Mouse (Mus musculus): ENCODE results near the gene Lamtor3. TPM values are rescaled to one million over a fixed set of nuclear protein-coding genes. Genes with fewer than 3 reads are reported as not detected.
A peak's percentile ranks its signal among the peaks of the same experiment; 100 is the strongest.
"Not testable (repeated sequence)": the region's sequence is repeated elsewhere in the genome, so short reads cannot be mapped to it uniquely, and the experiment has no call there.

The Lamtor3 gene
- total and polyA plus RNA-seq, 3 experiments, result 77.5 to 88.3 TPM; not detected in 1

DNA sequence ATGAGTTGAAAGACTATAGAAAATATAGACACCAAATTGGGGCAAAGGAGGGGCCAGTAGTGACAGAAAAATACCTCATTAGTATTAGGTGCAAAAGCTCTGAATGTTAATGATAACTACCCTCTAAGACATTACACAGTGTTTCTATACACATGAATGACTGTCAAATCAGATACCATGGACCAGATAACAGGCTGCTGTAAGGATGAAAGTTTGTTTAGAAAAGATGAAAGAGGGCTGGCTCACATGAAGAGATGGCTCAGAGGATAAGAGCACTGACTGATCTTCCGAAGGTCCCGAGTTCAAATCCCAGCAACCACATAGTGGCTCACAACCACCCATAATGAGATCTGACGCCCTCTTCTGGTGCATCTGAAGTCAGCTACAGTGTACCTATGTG lies 33.0 kb downstream of the Lamtor3 start:
- H3K9me3 ChIP-seq (replicated peaks; ENCODE audit: insufficient read depth, low read length); H3K4me3 ChIP-seq (ENCODE audit: control insufficient read depth in 1 of 2, insufficient read depth in 1 of 2, low read depth in 2 of 2, low read length in 2 of 2); H3K79me2 ChIP-seq (ENCODE audit: control insufficient read depth, insufficient read depth, low read length, poor library complexity); DNase-seq (ENCODE audit: low read depth, low spot score); H3K27me3 ChIP-seq (ENCODE audit: control insufficient read depth in 1 of 2, insufficient read depth in 2 of 2, low read length in 2 of 2); H3K9ac ChIP-seq (ENCODE audit: control insufficient read depth, low read depth, low read length, poor library complexity, severe bottlenecking): not testable (repeated sequence)
- 0 out of 2 replicates have a peak, but pooled peaks have one; percentile 12 for TF ChIP-seq ZC3H11A (IDR thresholded peaks at IDR 0.05; ENCODE audit: low read depth, low read length)
- TF ChIP-seq POLR2AphosphoS2 (IDR thresholded peaks at IDR 0.05; ENCODE audit: low read length), result 0 out of 2 replicates have a peak, but pooled peaks have one; percentile 8
- peak; percentile 69; the same call in 1 of the 2 replicates for TF ChIP-seq TBP (IDR thresholded peaks at IDR 0.05; ENCODE audit: low read depth, low read length)
- 0 out of 6 replicates have a peak, but pooled peaks of 1 of the 3 experiments have one; percentile 10 for TF ChIP-seq CTCF (IDR thresholded peaks at IDR 0.05 in 2 of 3, conservative IDR thresholded peaks at IDR 0.05 in 1 of 3; ENCODE audit: control insufficient read depth in 1 of 3, insufficient read depth in 1 of 3, low read depth in 2 of 3, low read length in 3 of 3, poor library complexity in 1 of 3, severe bottlenecking in 1 of 3)
- peak; percentile 21; the same call in 1 of the 2 replicates for TF ChIP-seq TCF12 (IDR thresholded peaks at IDR 0.05; ENCODE audit: low read depth, low read length)
- peak; percentile 26; the same call in 1 of the 2 replicates for TF ChIP-seq ELF1 (IDR thresholded peaks at IDR 0.05; ENCODE audit: low read depth, low read length)
- peak; percentile 66; the same call in 1 of the 2 replicates for TF ChIP-seq ETS1 (IDR thresholded peaks at IDR 0.05; ENCODE audit: low read depth, low read length)
- TF ChIP-seq ZMIZ1 (IDR thresholded peaks at IDR 0.05; ENCODE audit: low read depth, low read length), result 0 out of 2 replicates have a peak, but pooled peaks have one; percentile 42
- 0 out of 2 replicates have a peak, but pooled peaks have one; percentile 12 for TF ChIP-seq MAFK (IDR thresholded peaks at IDR 0.05; ENCODE audit: borderline replicate concordance, low read depth, low read length)
- TF ChIP-seq RCOR1 (IDR thresholded peaks at IDR 0.05; ENCODE audit: low read depth, low read length), result 0 out of 2 replicates have a peak, but pooled peaks have one; percentile 18
- peak; percentile 29 to 38; a peak in 2 of 4 replicates for TF ChIP-seq EP300 (IDR thresholded peaks at IDR 0.05; ENCODE audit: low read depth in 1 of 2, low read length in 2 of 2)
- TF ChIP-seq GATA1 (IDR thresholded peaks at IDR 0.05; ENCODE audit: low read depth, low read length), result peak; percentile 62; the same call in 1 of the 2 replicates
- Histone ChIP-seq H3K36me3 (ENCODE audit: control insufficient read depth in 1 of 2, insufficient read depth in 2 of 2, low read length in 2 of 2) (peaks cover 7 to 85% of the 10 kb centered on the region in 2 experiments), H3K27ac (ENCODE audit: control insufficient read depth, low read depth, low read length) (peak overlapping the region; percentile 90), H3K4me1 (ENCODE audit: control insufficient read depth in 1 of 2, insufficient read depth in 2 of 2, low read length in 2 of 2) (peaks cover 42 to 77% of the 10 kb centered on the region in 2 experiments)

- Histone ChIP-seq H3K9me3 (replicated peaks; ENCODE audit: insufficient read depth, low read length) (no peaks in the 10 kb centered on the region), H3K36me3 (ENCODE audit: control insufficient read depth in 1 of 2, insufficient read depth in 2 of 2, low read length in 2 of 2) (peaks cover 3 to 85% of the 10 kb centered on the region in 2 experiments), H3K27me3 (ENCODE audit: control insufficient read depth in 1 of 2, insufficient read depth in 2 of 2, low read length in 2 of 2) (no peaks in the 10 kb centered on the region), H3K4me1 (ENCODE audit: control insufficient read depth in 1 of 2, insufficient read depth in 2 of 2, low read length in 2 of 2) (peaks cover 41 to 80% of the 10 kb centered on the region in 2 experiments), H3K4me3 (ENCODE audit: control insufficient read depth in 1 of 2, insufficient read depth in 1 of 2, low read depth in 2 of 2, low read length in 2 of 2) (no peak overlapping the region), H3K79me2 (ENCODE audit: control insufficient read depth, insufficient read depth, low read length, poor library complexity) (peaks cover 3% of the 10 kb centered on the region; the same call in 1 of the 2 replicates), H3K27ac (ENCODE audit: control insufficient read depth, low read depth, low read length) (peak overlapping the region; percentile 90), H3K9ac (ENCODE audit: control insufficient read depth, low read depth, low read length, poor library complexity, severe bottlenecking) (peak overlapping the region; percentile 51)
- TF ChIP-seq POLR2AphosphoS2 (IDR thresholded peaks at IDR 0.05; ENCODE audit: low read length) (0 out of 2 replicates have a peak, but pooled peaks have one; percentile 0), EP300 (IDR thresholded peaks at IDR 0.05; ENCODE audit: low read depth in 1 of 2, low read length in 2 of 2) (peak in 1 of 2 experiments; percentile 76; a peak in 2 of 4 replicates), TCF12 (IDR thresholded peaks at IDR 0.05; ENCODE audit: low read depth, low read length) (peak; percentile 70; the same call in 1 of the 2 replicates), MYC (IDR thresholded peaks at IDR 0.05; ENCODE audit: low read depth, low read length) (no peak), SMC3 (IDR thresholded peaks at IDR 0.05; ENCODE audit: low read depth, low read length) (no peak), ETS1 (IDR thresholded peaks at IDR 0.05; ENCODE audit: low read depth, low read length) (no peak), ZC3H11A (IDR thresholded peaks at IDR 0.05; ENCODE audit: low read depth, low read length) (no peak), MYB (IDR thresholded peaks at IDR 0.05; ENCODE audit: low read depth, low read length) (no peak), TAL1 (IDR thresholded peaks at IDR 0.05; ENCODE audit: low read length) (peak; percentile 85), BHLHE40 (IDR thresholded peaks at IDR 0.05; ENCODE audit: borderline replicate concordance, low read depth, low read length) (peak; percentile 76; the same call in 1 of the 2 replicates), CTCF (IDR thresholded peaks at IDR 0.05 in 2 of 3, conservative IDR thresholded peaks at IDR 0.05 in 1 of 3; ENCODE audit: control insufficient read depth in 1 of 3, insufficient read depth in 1 of 3, low read depth in 2 of 3, low read length in 3 of 3, poor library complexity in 1 of 3, severe bottlenecking in 1 of 3) (0 out of 6 replicates have a peak, but pooled peaks of 1 of the 3 experiments have one; percentile 0), RCOR1 (IDR thresholded peaks at IDR 0.05; ENCODE audit: low read depth, low read length) (no peak), USF1 (IDR thresholded peaks at IDR 0.05; ENCODE audit: low read depth, low read length) (no peak)
- DNase-seq (ENCODE audit: low read depth, low spot score), result peak; percentile 71
Observed at GRCm38 (mm10) chr3:137951819-137952218, 33.5 kb downstream of the Lamtor3 start.
